Mouse (Mus musculus) liver, embryonic 13.5 days (tissue): ENCODE results near the gene Arid1a. TPM values are rescaled to one million over a fixed set of nuclear protein-coding genes. Genes with fewer than 3 reads are reported as not detected.

Experiments used
- ATAC-seq: fragments of 200-750 bp; cut with Nextera tagmentation; 2 replicates; pipeline ENCODE4 v1.8.0; 2017; ENCODE audit warnings: low read depth, mild to moderate bottlenecking, moderate number of reproducible peaks, moderate library complexity
- DNase-seq: peaks from one replicate; pipeline ENCODE4 v3.0.0; 2022
- H3K27ac ChIP-seq: fragments of 300-500 bp; sonication (generic); 2 replicates; pipeline ENCODE4 v1.5.1; 2015; ENCODE audit warnings: moderate library complexity, mild to moderate bottlenecking, inconsistent platforms
- H3K27me3 ChIP-seq: fragments of 300-500 bp; sonication (generic); 2 replicates; pipeline ENCODE4 v1.6.1; 2015; ENCODE audit warnings: mild to moderate bottlenecking, inconsistent platforms
- H3K36me3 ChIP-seq: fragments of 300-500 bp; sonication (generic); 2 replicates; pipeline ENCODE4 v1.6.1; 2015; ENCODE audit warnings: mild to moderate bottlenecking, inconsistent platforms
- H3K4me1 ChIP-seq: fragments of 300-500 bp; sonication (generic); replicated peaks from 2 replicates; pipeline ENCODE4 v1.6.1; 2015; ENCODE audit warnings: inconsistent platforms
- H3K4me2 ChIP-seq: fragments of 300-500 bp; sonication (generic); 2 replicates; pipeline ENCODE4 v1.6.1; 2015; ENCODE audit warnings: inconsistent platforms, mild to moderate bottlenecking, moderate library complexity
- H3K4me3 ChIP-seq: fragments of 300-500 bp; sonication (generic); replicated peaks from 2 replicates; pipeline ENCODE4 v1.5.1; 2015; ENCODE audit warnings: mild to moderate bottlenecking, inconsistent platforms
- H3K9ac ChIP-seq: fragments of 300-500 bp; sonication (generic); 2 replicates; pipeline ENCODE4 v1.6.1; 2015; ENCODE audit warnings: mild to moderate bottlenecking, inconsistent platforms
- H3K9me3 ChIP-seq: fragments of 300-500 bp; sonication (generic); replicated peaks from 2 replicates; pipeline ENCODE4 v1.6.1; 2016; ENCODE audit warnings: inconsistent platforms
- WGBS: fragments of 180-500 bp; shearing (Covaris S2); methylation state at CpG from one replicate; pipeline ENCODE4 v1.1.7; 2015; ENCODE audit not compliant: insufficient replicate concordance; 5-methylcytosine and 5-hydroxymethylcytosine counted together
- polyA plus RNA-seq: library from polyadenylated mRNA; unstranded; fragments of >200 nt; fragmentation: Nextera tagmentation; extraction: Ambion mirVana; gene quantifications from 2 replicates; pipeline ENCODE4 v1.2.1, GENCODE M21; 2015

Gene Arid1a
- polyA plus RNA-seq, 1 experiment from 2014 or later, result 9.0 TPM

GRCm38 (mm10) chr4:133672845-133673647, 83.5 kb downstream of the Arid1a start:
- ATAC-seq (peak; percentile 63), DNase-seq (peak; percentile 82)
- under 1% methylated on average over 24 of the region's 24 CpGs for WGBS
- H3K4me2 ChIP-seq, result peak overlapping the region; percentile 94
- peak overlapping the region; percentile 91 for H3K9ac ChIP-seq
- peaks cover 88% of the 10 kb centered on the region for H3K4me1 ChIP-seq
- H3K27ac ChIP-seq, result peak overlapping the region; percentile 98
- H3K27me3 ChIP-seq, result no peaks in the 10 kb centered on the region
- no peaks in the 10 kb centered on the region for H3K9me3 ChIP-seq
- peak overlapping the region; percentile 80 for H3K4me3 ChIP-seq
- peaks cover 2% of the 10 kb centered on the region; the same call in 1 of the 2 replicates for H3K36me3 ChIP-seq

DNA sequence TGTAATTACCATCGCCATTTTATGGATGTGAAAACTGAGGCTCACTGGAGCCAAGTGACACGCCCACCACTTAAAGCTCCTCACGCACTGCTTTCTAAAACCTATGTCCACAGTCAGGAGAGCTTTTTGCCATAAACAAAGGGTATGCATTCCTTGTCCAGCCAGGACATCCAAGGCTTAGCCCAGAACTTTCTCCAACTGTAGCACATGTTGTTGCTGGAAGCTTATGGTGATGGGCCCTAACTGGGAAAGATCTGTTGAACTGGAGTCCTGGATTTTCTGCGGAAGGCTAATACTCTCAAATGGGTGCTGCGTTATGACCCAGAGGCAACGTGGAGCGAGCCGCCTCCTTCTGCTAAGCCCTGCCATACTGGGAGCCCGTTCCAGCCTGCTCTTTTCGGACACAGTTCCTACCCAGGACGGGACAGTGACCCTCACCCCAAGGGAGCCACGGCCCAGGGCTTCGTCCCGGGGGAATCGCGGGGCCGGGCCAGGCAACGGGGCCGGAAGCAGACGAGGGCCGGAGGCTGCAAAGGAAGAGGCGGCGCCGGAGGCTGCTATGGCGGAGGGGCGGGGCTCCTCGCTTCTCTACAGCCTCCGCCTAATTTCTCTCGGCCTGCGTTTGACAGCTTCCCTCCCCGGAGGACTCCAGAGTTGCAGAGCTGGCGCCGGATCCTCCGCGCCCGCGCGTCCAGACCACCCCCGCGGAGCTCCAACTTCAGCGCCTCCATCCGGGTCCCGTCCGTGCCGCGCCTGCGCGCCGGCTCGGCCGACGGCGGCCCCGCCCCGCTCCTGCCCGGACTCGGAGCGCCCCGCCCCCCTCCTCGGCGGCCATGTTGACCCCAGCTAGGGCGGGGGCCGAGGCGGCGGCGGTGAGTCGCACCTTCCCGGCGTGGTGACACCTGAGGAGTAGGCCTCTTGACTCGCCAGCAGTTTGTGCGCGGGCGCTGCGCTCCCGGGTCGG, 84.4 kb downstream of the Arid1a start, which contains the start of gene Pigv:
Gene Pigv (minus strand): TSS at position 767 of the 964 bp plus-strand sequence.
- Histone ChIP-seq H3K4me2 (peak within 1 kb of the TSS; percentile 94), H3K27me3 (no peaks in the 10 kb centered on the region), H3K27ac (peak within 1 kb of the TSS; percentile 98), H3K4me1 (peaks cover 83% of the 10 kb centered on the region), H3K9me3 (no peaks in the 10 kb centered on the region), H3K36me3 (peaks cover 3% of the 10 kb centered on the region; the same call in 1 of the 2 replicates), H3K9ac (peak within 1 kb of the TSS; percentile 91), H3K4me3 (peak within 1 kb of the TSS; percentile 80)
- ATAC-seq, result peak; percentile 84
- peak; percentile 86 for DNase-seq
- under 1% methylated on average over 76 of the region's 76 CpGs for WGBS

DNA sequence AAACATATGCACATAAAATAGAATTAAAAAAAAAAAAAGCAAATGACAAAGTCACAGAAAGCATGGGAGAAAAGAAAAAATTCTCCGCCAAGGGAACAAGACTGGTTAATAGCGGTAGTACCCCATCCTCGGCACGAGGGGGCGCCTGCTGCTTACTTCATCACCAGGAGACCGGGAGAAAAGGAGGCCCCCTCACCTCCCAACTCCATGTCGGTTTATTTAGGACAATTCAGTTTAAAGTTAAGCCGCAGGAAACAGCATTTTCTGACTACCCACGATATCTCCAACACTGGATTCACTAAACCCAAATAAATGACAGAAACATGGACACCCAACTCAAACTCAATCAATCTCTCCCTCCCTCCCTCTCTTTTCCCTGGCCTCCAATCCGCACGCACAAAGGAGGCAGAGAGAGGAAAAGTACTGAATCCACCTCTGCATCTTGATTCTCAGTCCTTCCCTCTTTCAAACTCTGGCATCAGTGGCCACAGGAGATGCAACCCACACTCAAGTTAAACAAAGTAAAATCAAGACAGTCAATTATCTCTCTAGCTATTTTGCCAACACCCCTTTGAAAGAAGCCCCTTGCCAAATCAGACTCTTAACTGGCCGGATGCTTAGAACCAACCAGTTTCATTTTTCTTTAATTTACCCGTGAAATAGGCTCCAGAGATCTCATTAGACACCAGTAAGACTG, 85.2 kb downstream of the Arid1a start:
- Histone ChIP-seq H3K9me3 (no peaks in the 10 kb centered on the region), H3K9ac (peak overlapping the region; percentile 91), H3K36me3 (peaks cover 6% of the 10 kb centered on the region; the same call in 1 of the 2 replicates), H3K4me1 (peaks cover 80% of the 10 kb centered on the region), H3K4me2 (peak overlapping the region; percentile 94), H3K4me3 (peak overlapping the region; percentile 80), H3K27ac (peak overlapping the region; percentile 98), H3K27me3 (no peaks in the 10 kb centered on the region)
- ATAC-seq (no peak), DNase-seq (peak; percentile 66)
- 6% methylated on average over 13 of the region's 13 CpGs for WGBS

- no peak overlapping the region for H3K27ac ChIP-seq
- WGBS, result 61% methylated on average over 6 of the region's 6 CpGs
- ATAC-seq (no peak), DNase-seq (no peak)
- peaks cover 77% of the 10 kb centered on the region for H3K4me1 ChIP-seq
- no peak overlapping the region for H3K4me2 ChIP-seq
- no peaks in the 10 kb centered on the region for H3K9me3 ChIP-seq
- H3K4me3 ChIP-seq, result no peak overlapping the region
- H3K27me3 ChIP-seq, result no peaks in the 10 kb centered on the region
- no peak overlapping the region for H3K9ac ChIP-seq
- H3K36me3 ChIP-seq, result peaks cover 6% of the 10 kb centered on the region
These were observed 86.8 kb downstream of the Arid1a start for GRCm38 (mm10) chr4:133669652-133670210.

GRCm38 (mm10) chr4:133668537-133668936, 88.0 kb downstream of the Arid1a start:
- Histone ChIP-seq H3K9me3 (no peaks in the 10 kb centered on the region), H3K9ac (peak overlapping the region; percentile 14; the same call in 1 of the 2 replicates), H3K4me3 (no peak overlapping the region), H3K36me3 (peaks cover 12% of the 10 kb centered on the region), H3K27me3 (no peaks in the 10 kb centered on the region), H3K4me2 (no peak overlapping the region), H3K4me1 (peaks cover 65% of the 10 kb centered on the region), H3K27ac (no peak overlapping the region)
- DNase-seq (no peak), ATAC-seq (no peak)
- WGBS, result 66% methylated on average over 3 of the region's 3 CpGs

DNA sequence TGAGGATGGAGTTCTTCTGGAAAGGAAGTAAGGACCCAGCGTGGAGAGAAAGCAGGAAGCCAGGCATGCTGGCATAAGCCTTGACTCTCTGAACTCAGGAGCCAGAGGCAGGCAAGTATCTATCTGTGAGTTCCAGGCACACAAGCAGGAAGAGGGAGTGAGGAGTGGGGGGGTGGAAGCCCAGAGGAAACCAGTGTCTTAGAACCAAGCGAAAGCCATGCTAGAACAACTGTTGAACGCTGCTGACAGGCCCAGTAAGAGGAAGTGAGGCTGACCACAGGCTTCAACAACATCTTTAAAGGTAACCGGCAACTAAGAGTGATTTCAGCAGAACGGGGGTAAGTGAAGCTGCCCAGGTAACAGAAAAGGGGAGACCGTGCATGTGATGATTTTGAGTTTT, 90.4 kb downstream of the Arid1a start:
- 30% methylated on average over 6 of the region's 6 CpGs for WGBS
- ATAC-seq, result no peak

DNA sequence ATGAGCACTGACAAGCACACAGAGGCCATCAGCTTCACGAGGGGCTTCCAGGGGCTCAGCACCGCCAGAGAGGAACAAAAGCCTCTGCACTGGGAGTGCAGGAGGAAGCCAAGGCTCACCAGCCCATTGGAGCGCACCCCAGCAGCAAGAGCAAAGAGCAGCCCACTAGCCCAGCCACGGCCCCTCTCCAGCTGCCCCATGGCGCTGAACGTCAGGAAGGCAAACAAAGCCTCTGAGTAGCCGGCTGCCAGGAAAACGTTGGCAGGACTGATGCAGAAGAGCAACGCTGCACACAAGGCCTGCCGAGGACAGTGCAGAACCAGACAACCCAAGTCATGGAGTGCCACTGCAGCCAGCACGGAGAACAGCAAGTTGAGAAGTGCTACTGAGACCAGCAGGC, 91.5 kb downstream of the Arid1a start:
- 52% methylated on average over 11 of the region's 11 CpGs for WGBS
- Histone ChIP-seq H3K4me1 (peaks cover 53% of the 10 kb centered on the region), H3K27ac (no peak overlapping the region), H3K27me3 (no peaks in the 10 kb centered on the region), H3K4me3 (no peak overlapping the region), H3K4me2 (no peak overlapping the region), H3K36me3 (peaks cover 21% of the 10 kb centered on the region), H3K9ac (no peak overlapping the region), H3K9me3 (no peaks in the 10 kb centered on the region)
- no peak for ATAC-seq
- DNase-seq, result no peak

More for the DNA sequence above, 90.4 kb downstream of the Arid1a start:
- no peaks in the 10 kb centered on the region for H3K27me3 ChIP-seq
- H3K4me1 ChIP-seq, result peaks cover 52% of the 10 kb centered on the region
- no peak for DNase-seq
- no peaks in the 10 kb centered on the region for H3K9me3 ChIP-seq
- no peak overlapping the region for H3K4me3 ChIP-seq
- peak overlapping the region; percentile 53 for H3K27ac ChIP-seq
- H3K9ac ChIP-seq, result 0 out of 2 replicates have a peak overlapping the region, but pooled peaks have one; percentile 17
- peaks cover 21% of the 10 kb centered on the region for H3K36me3 ChIP-seq
- H3K4me2 ChIP-seq, result no peak overlapping the region

GRCm38 (mm10) chr4:133662945-133663344, 93.6 kb downstream of the Arid1a start:
- Histone ChIP-seq H3K4me2 (no peak overlapping the region), H3K9ac (no peak overlapping the region), H3K4me1 (peaks cover 51% of the 10 kb centered on the region), H3K4me3 (no peak overlapping the region), H3K9me3 (no peaks in the 10 kb centered on the region), H3K27ac (no peak overlapping the region), H3K36me3 (peaks cover 18% of the 10 kb centered on the region), H3K27me3 (no peaks in the 10 kb centered on the region)
- WGBS, result 61% methylated on average over 8 of the region's 8 CpGs
- DNase-seq, result no peak
- no peak for ATAC-seq

GRCm38 (mm10) chr4:133662421-133662820, 94.1 kb downstream of the Arid1a start:
- 84% methylated on average over 8 of the region's 8 CpGs for WGBS

More at GRCm38 (mm10) chr4:133662421-133662820, 94.1 kb downstream of the Arid1a start:
- no peak overlapping the region for H3K4me2 ChIP-seq
- no peak overlapping the region; the same call in 1 of the 2 replicates for H3K27ac ChIP-seq
- no peak overlapping the region for H3K4me3 ChIP-seq
- no peaks in the 10 kb centered on the region for H3K27me3 ChIP-seq
- ATAC-seq (no peak), DNase-seq (no peak)
- no peaks in the 10 kb centered on the region for H3K9me3 ChIP-seq
- no peak overlapping the region for H3K9ac ChIP-seq
- H3K4me1 ChIP-seq, result peaks cover 55% of the 10 kb centered on the region
- H3K36me3 ChIP-seq, result peaks cover 18% of the 10 kb centered on the region
